Mouse (Mus musculus) embryonic fibroblast, embryonic 13.5 days (primary cell): Measurements from ENCODE around the gene Gm20388.

Experiments used
- CTCF ChIP-seq: IDR thresholded peaks from 2 replicates; pipeline ENCODE4 v1.5.1; 2011; ENCODE audit warnings: mild to moderate bottlenecking, control low read depth, low read length, moderate library complexity, borderline replicate concordance; ENCODE audit not compliant: insufficient read depth
- POLR2A ChIP-seq: IDR thresholded peaks from 2 replicates; pipeline ENCODE4 v1.6.1; 2011; ENCODE audit warnings: low read depth, mild to moderate bottlenecking, control low read depth, low read length, moderate library complexity

DNA sequence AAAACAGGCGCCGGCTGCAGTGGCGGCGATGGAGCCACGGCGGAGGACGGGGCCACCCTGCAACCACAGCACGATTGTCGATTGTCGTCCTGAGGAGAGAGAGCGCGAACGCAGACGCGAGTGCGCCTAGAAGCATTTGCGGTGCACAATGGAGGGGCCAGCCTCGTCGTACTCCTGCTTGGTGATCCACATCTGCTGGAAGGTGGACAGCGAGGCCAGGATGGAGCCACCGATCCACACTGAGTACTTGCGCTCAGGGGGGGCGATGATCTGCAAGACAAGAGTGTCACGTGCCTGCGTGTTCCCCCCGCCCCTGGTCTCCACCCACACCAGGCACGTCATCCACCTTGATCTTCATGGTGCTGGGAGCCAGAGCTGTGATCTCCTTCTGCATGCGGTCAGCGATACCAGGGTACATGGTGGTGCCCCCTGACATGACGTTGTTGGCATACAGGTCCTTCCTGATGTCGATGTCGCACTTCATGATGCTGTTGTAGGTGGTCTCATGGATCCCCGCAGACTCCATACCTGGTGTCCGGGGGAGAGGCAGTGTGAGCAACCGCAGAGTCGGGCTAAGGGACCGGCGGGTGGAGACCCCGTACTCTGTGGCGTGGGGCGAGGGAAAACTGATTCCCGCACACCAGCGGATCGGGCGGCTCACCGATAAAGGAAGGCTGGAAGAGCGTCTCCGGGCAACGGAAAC lies 3981.4 kb downstream of the Gm20388 start:
- TF ChIP-seq CTCF (no peak), POLR2A (no peak)
